Mouse (Mus musculus) heart, adult 2 months (tissue): ENCODE results near the gene Pfn4. TPM values are rescaled to one million over a fixed set of nuclear protein-coding genes. Genes with fewer than 3 reads are reported as not detected.
A peak's percentile ranks its signal among the peaks of the same experiment; 100 is the strongest.
"Not testable (repeated sequence)": the region's sequence is repeated elsewhere in the genome, so short reads cannot be mapped to it uniquely, and the experiment has no call there.

ENCODE experiments used
- DNase-seq, 2 experiments: peaks; one replicate each; pipeline ENCODE4 v3.0.0; 2021
- H3K27ac ChIP-seq: fragments of 200-600 bp; 2 replicates; pipeline ENCODE4 v1.8.1; 2022
- H3K27me3 ChIP-seq: fragments of 200-500 bp; 2 replicates; pipeline ENCODE4 v1.6.1; 2012; ENCODE audit warnings: mild to moderate bottlenecking, low read length, inconsistent platforms, mixed read lengths; ENCODE audit not compliant: control insufficient read depth, insufficient read depth
- H3K36me3 ChIP-seq: fragments of 200-500 bp; 2 replicates; pipeline ENCODE4 v1.6.1; 2012; ENCODE audit warnings: low read length, inconsistent platforms; ENCODE audit not compliant: control insufficient read depth, insufficient read depth
- H3K4me1 ChIP-seq: fragments of 200-500 bp; 2 replicates; pipeline ENCODE4 v1.6.1; 2011; ENCODE audit warnings: low read length; ENCODE audit not compliant: control insufficient read depth, insufficient read depth
- H3K4me3 ChIP-seq: fragments of 200-600 bp; 2 replicates; pipeline ENCODE4 v1.8.1; 2022
- H3K79me2 ChIP-seq: fragments of 200-500 bp; replicated peaks from 2 replicates; pipeline ENCODE4 v1.6.1; 2012; ENCODE audit warnings: mild to moderate bottlenecking, inconsistent platforms, low read length, moderate library complexity, mixed read lengths; ENCODE audit not compliant: control insufficient read depth, insufficient read depth
- H3K9ac ChIP-seq: fragments of 200-500 bp; 2 replicates; pipeline ENCODE4 v1.6.1; 2012; ENCODE audit warnings: low read depth, mild to moderate bottlenecking, control low read depth, inconsistent platforms, low read length, mixed read lengths
- CTCF ChIP-seq: fragments of 200-600 bp; IDR thresholded peaks from 2 replicates; pipeline ENCODE4 v1.8.1; 2022; ENCODE audit warnings: antibody characterized with exemption, mild to moderate bottlenecking, moderate library complexity
- EP300 ChIP-seq: fragments of 200-500 bp; IDR thresholded peaks from 2 replicates; pipeline ENCODE4 v1.6.1; 2011; ENCODE audit warnings: low read depth, low read length, control low read depth; ENCODE audit not compliant: insufficient read depth
- POLR2A ChIP-seq: fragments of 200-500 bp; IDR thresholded peaks from 2 replicates; pipeline ENCODE4 v1.6.1; 2011; ENCODE audit warnings: mild to moderate bottlenecking, low read depth, low read length, control low read depth; ENCODE audit not compliant: insufficient read depth
- WGBS: fragments of 180-500 bp; shearing (Covaris S2); methylation state at CpG from one replicate; pipeline ENCODE4 v1.1.7; 2018; 5-methylcytosine and 5-hydroxymethylcytosine counted together
- intact Hi-C: fragments of 180-260 bp; cut with DNase I; formaldehyde crosslinking; loops from one replicate; pipeline ENCODE4 v1.15.1; 2025
- polyA plus RNA-seq: library from polyadenylated mRNA; depleted of rRNA; stranded (reverse); fragments of >200 nt; gene quantifications from 2 replicates; pipeline ENCODE4 v1.2.3, GENCODE M21; 2012
- total RNA-seq, 2 experiments: library from RNA; stranded (reverse); gene quantifications; 2 replicates each; pipeline ENCODE4 v1.2.3; 2021

The Pfn4 gene
- total and polyA plus RNA-seq, 3 experiments: 1.8 to 2.9 (median 2.5) TPM

- Histone ChIP-seq H3K4me3 (peak overlapping the region; percentile 69), H3K4me1 (no peaks in the 10 kb centered on the region; the same call in 1 of the 2 replicates), H3K27me3 (no peaks in the 10 kb centered on the region), H3K79me2 (no peaks in the 10 kb centered on the region), H3K9ac (peak overlapping the region; percentile 39; the same call in 1 of the 2 replicates), H3K36me3 (no peaks in the 10 kb centered on the region), H3K27ac (peak overlapping the region; percentile 77)
- 19% methylated on average over 13 of the region's 13 CpGs for WGBS
- no peak for DNase-seq
- intact Hi-C loops: loop anchor here (5.0 kb wide), 4 partner anchors 48 to 203 kb away; partner anchors contain the start of genes Atad2b and Sf3b6
- no peak for TF ChIP-seq POLR2A
- TF ChIP-seq EP300: no peak
- no peak for TF ChIP-seq CTCF
Measured at GRCm38 (mm10) chr12:4769333-4769723, 506 bp downstream of the Pfn4 start.

- H3K9ac ChIP-seq: no peak overlapping the region
- 87% methylated on average over 8 of the region's 8 CpGs for WGBS
- intact Hi-C loops: no loop called here
- no peaks in the 10 kb centered on the region for H3K36me3 ChIP-seq
- H3K27ac ChIP-seq: no peak overlapping the region
- no peaks in the 10 kb centered on the region for H3K79me2 ChIP-seq
- TF ChIP-seq CTCF (no peak), EP300 (no peak), POLR2A (no peak)
- H3K27me3 ChIP-seq: no peaks in the 10 kb centered on the region
- DNase-seq: no peak
- no peaks in the 10 kb centered on the region for H3K4me1 ChIP-seq
- no peak overlapping the region for H3K4me3 ChIP-seq
Measured at GRCm38 (mm10) chr12:4774895-4775587, 6.2 kb downstream of the Pfn4 start.

GRCm38 (mm10) chr12:4775588-4775949 is 6.7 kb downstream of the Pfn4 start:
- Histone ChIP-seq H3K4me1 (no peaks in the 10 kb centered on the region), H3K79me2 (no peaks in the 10 kb centered on the region), H3K27me3 (no peaks in the 10 kb centered on the region), H3K36me3 (no peaks in the 10 kb centered on the region), H3K4me3 (no peak overlapping the region), H3K27ac (no peak overlapping the region), H3K9ac (no peak overlapping the region)
- no peak for TF ChIP-seq POLR2A
- no peak for TF ChIP-seq CTCF
- no peak for TF ChIP-seq EP300
- no peak for DNase-seq
- 63% methylated on average over 9 of the region's 9 CpGs for WGBS
- intact Hi-C loops: no loop called here

GRCm38 (mm10) chr12:4777734-4778133 is 8.9 kb downstream of the Pfn4 start:
- H3K27ac ChIP-seq: no peak overlapping the region
- intact Hi-C loops: no loop called here
- H3K4me3 ChIP-seq: no peak overlapping the region
- no peaks in the 10 kb centered on the region for H3K4me1 ChIP-seq
- 85% methylated on average over 6 of the region's 6 CpGs for WGBS
- TF ChIP-seq CTCF (no peak), POLR2A (no peak), EP300 (no peak)
- H3K79me2 ChIP-seq: no peaks in the 10 kb centered on the region
- DNase-seq: no peak
- no peaks in the 10 kb centered on the region for H3K36me3 ChIP-seq
- no peaks in the 10 kb centered on the region for H3K27me3 ChIP-seq
- H3K9ac ChIP-seq: no peak overlapping the region

GRCm38 (mm10) chr12:4780245-4780644 is 11.4 kb downstream of the Pfn4 start:
- Histone ChIP-seq H3K4me3 (no peak overlapping the region), H3K79me2 (no peaks in the 10 kb centered on the region), H3K4me1 (no peaks in the 10 kb centered on the region), H3K9ac (no peak overlapping the region), H3K27ac (no peak overlapping the region), H3K27me3 (no peaks in the 10 kb centered on the region), H3K36me3 (no peaks in the 10 kb centered on the region)
- no peak for DNase-seq
- 67% methylated on average over 2 of the region's 2 CpGs for WGBS
- no peak for TF ChIP-seq POLR2A
- intact Hi-C loops: no loop called here

GRCm38 (mm10) chr12:4781270-4781669 is 12.4 kb downstream of the Pfn4 start:
- 89% methylated on average over 1 of the region's 1 CpGs for WGBS
- TF ChIP-seq CTCF (no peak), EP300 (no peak), POLR2A (no peak)
- Histone ChIP-seq H3K4me3 (no peak overlapping the region), H3K4me1 (no peaks in the 10 kb centered on the region), H3K36me3 (no peaks in the 10 kb centered on the region), H3K79me2 (no peaks in the 10 kb centered on the region), H3K9ac (no peak overlapping the region), H3K27me3 (no peaks in the 10 kb centered on the region), H3K27ac (no peak overlapping the region)
- DNase-seq: no peak
- intact Hi-C loops: no loop called here

- peak in 1 of 2 experiments; percentile 17 for DNase-seq
- 60% methylated on average over 9 of the region's 9 CpGs for WGBS
Measured at GRCm38 (mm10) chr12:4781725-4782404, 13.0 kb downstream of the Pfn4 start.

More at GRCm38 (mm10) chr12:4781725-4782404, 13.0 kb downstream of the Pfn4 start:
- H3K36me3 ChIP-seq, H3K9ac ChIP-seq, H3K27ac ChIP-seq, H3K79me2 ChIP-seq, H3K27me3 ChIP-seq, intact Hi-C loops, H3K4me3 ChIP-seq, H3K4me1 ChIP-seq: not testable (repeated sequence)
